Mouse (Mus musculus) gastrocnemius, postnatal 14 days (tissue): Measurements from ENCODE around the gene Wasl. TPM values are rescaled to one million over a fixed set of nuclear protein-coding genes. Genes with fewer than 3 reads are reported as not detected.

Source experiments
- DNase-seq: peaks from one replicate; pipeline ENCODE4 v3.0.0; 2021; ENCODE audit warnings: mixed read lengths
- intact Hi-C: fragments of 180-260 bp; cut with DNase I; formaldehyde crosslinking; loops from one replicate; pipeline ENCODE4 v1.15.1; 2025; ENCODE audit warnings: low total_unique reads
- total RNA-seq, 2 experiments: library from RNA; stranded (reverse); gene quantifications; 2 replicates each; pipeline ENCODE4 v1.2.3; 2021

Gene Wasl
- total RNA-seq, 2 experiments from 2014 or later = 18.9 to 19.7 TPM

GRCm38 (mm10) chr6:24571126-24571525, 93.7 kb downstream of the Wasl start:
- intact Hi-C loops = no loop called here
- no peak for DNase-seq

- DNase-seq = no peak
These were observed 94.5 kb downstream of the Wasl start for GRCm38 (mm10) chr6:24570278-24570677.

GRCm38 (mm10) chr6:24569711-24570110, 95.1 kb downstream of the Wasl start:
- intact Hi-C loops = no loop called here
- DNase-seq = no peak

More at GRCm38 (mm10) chr6:24570278-24570677, 94.5 kb downstream of the Wasl start:
- intact Hi-C loops = no loop called here

- DNase-seq = no peak
- intact Hi-C loops = no loop called here
These were observed 95.8 kb downstream of the Wasl start for GRCm38 (mm10) chr6:24568963-24569362.

GRCm38 (mm10) chr6:24564886-24565285, 99.9 kb downstream of the Wasl start:
- intact Hi-C loops = no loop called here

GRCm38 (mm10) chr6:24564081-24564480, 100.7 kb downstream of the Wasl start:
- intact Hi-C loops = no loop called here
- no peak for DNase-seq

More at GRCm38 (mm10) chr6:24564886-24565285, 99.9 kb downstream of the Wasl start:
- DNase-seq = no peak

Other genes starting within 250 kb of the Wasl start
- gene Iqub, start 149.9 kb downstream of the Wasl start, total RNA-seq = under 1 TPM in 1 of 2 experiments, not detected in 1; 0.06 TPM
- 100 to 1,000 TPM; 489 to 566 TPM for gene Ndufa5, start 137.0 kb downstream of the Wasl start, total RNA-seq
- 1 to 10 TPM; 4.1 to 7.4 TPM for gene Asb15, start 136.9 kb downstream of the Wasl start, total RNA-seq
- gene Lmod2, start 67.2 kb downstream of the Wasl start, total RNA-seq = 100 to 1,000 TPM; 118 to 208 TPM
- not detected for gene Hyal6, start 68.2 kb upstream of the Wasl start, total RNA-seq
- gene Hyal4, start 83.3 kb upstream of the Wasl start, total RNA-seq = not detected
- gene Spam1, start 126.2 kb upstream of the Wasl start, total RNA-seq = not detected
- gene Hyal5, start 193.0 kb upstream of the Wasl start, total RNA-seq = not detected